Mouse (Mus musculus) gastrocnemius, postnatal 10 days (tissue): ENCODE measurements around the gene Mecom. TPM values are rescaled to one million over a fixed set of nuclear protein-coding genes. Genes with fewer than 3 reads are reported as not detected.

Source experiments
- DNase-seq: peaks from one replicate; pipeline ENCODE4 v3.0.0; 2021; ENCODE audit warnings: mixed read lengths
- total RNA-seq, 2 experiments: library from RNA; stranded (reverse); gene quantifications; 2 replicates each; pipeline ENCODE4 v1.2.3; 2021

The Mecom gene
- total RNA-seq, 2 experiments from 2014 or later = 10.1 to 14.5 TPM

GRCm38 (mm10) chr3:29957365-29958236 is 590.2 kb downstream of the Mecom start:
- no peak for DNase-seq

GRCm38 (mm10) chr3:29953269-29953668 is 594.5 kb downstream of the Mecom start:
- DNase-seq = no peak

- DNase-seq = peak; percentile 24
These were observed 597.0 kb downstream of the Mecom start for GRCm38 (mm10) chr3:29950853-29951252.

GRCm38 (mm10) chr3:29903596-29904308 is 644.1 kb downstream of the Mecom start:
- DNase-seq = peak; percentile 6

Other genes starting within 250 kb of the Mecom start
- not detected for gene Actrt3, start 51.9 kb upstream of the Mecom start, total RNA-seq
- 10 to 100 TPM; 11.7 to 15.0 TPM for gene Mynn, start 54.1 kb upstream of the Mecom start, total RNA-seq
- not detected for gene Lrriq4, start 96.5 kb upstream of the Mecom start, total RNA-seq
- not detected for gene Lrrc34, start 99.9 kb upstream of the Mecom start, total RNA-seq
- not detected for gene Lrrc31, start 151.8 kb upstream of the Mecom start, total RNA-seq
- under 1 TPM; 0.26 to 0.36 TPM for gene Samd7, start 198.3 kb upstream of the Mecom start, total RNA-seq
- 10 to 100 TPM; 53.1 to 67.8 TPM for gene Sec62, start 244.9 kb upstream of the Mecom start, total RNA-seq